Mouse (Mus musculus) large intestine, adult 2 months (tissue): Measurements from ENCODE around the gene Gak. TPM values are rescaled to one million over a fixed set of nuclear protein-coding genes. Genes with fewer than 3 reads are reported as not detected.
A peak's percentile ranks its signal among the peaks of the same experiment; 100 is the strongest.

Source experiments
- DNase-seq: peaks from one replicate; pipeline ENCODE4 v3.0.0-alpha.2; 2012; ENCODE audit warnings: low read depth, low spot score
- WGBS: fragments of 180-500 bp; shearing (Covaris S2); methylation state at CpG from one replicate; pipeline ENCODE4 v1.1.7; 2018; 5-methylcytosine and 5-hydroxymethylcytosine counted together
- polyA plus RNA-seq: library from polyadenylated mRNA; depleted of rRNA; stranded (reverse); fragments of >200 nt; gene quantifications from 2 replicates; pipeline ENCODE4 v1.2.3, GENCODE M21; 2012; rRNA removed

The Gak gene
- polyA plus RNA-seq = 102 and 141 TPM in 2 replicates

DNA sequence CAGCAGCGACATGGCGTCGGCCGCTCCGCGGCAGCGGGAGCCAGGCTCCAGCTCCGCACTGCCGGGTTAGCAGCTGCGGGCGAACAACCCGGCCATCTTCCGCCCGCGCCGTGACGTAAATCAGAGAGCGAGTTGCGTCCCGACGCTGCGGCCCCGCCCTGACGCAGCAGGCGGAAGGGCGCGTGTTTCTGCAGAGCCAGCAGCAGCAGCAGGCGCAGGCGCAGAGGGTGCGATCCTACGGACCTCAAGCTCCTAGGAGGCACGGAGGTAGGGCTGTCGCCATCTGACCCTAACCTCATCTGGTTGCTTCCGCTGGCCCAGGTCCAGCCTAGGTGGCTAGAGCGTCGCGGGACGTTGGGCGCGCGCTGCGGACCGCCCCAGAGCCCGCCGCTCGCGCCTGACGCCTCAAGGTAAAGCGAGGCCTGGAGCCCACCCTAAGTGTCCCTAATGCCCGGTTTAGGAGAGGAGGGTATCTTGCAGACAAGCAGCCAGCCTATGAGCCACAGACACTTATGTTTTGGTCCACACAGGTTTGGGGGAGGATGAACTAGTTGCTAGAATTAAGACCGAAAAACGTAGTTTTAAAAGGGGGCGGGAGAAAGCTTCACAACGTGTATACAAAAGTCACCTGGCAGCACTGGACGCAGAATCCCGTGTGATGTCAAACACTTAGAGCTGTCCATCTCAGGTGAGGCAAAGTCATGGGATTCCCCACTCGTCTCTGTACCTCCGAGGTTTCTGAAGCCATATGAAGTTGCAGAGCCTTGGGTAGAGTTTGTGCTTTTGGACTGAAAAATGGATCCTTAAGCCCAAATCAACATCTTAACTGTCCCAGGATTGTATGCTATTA lies at the start of gene Gak, which contains the start of gene Tmem175:
Gak (minus strand) TSS at position 122 of the 850 bp plus-strand sequence.
Tmem175 (plus strand) TSS at position 137 of the 850 bp plus-strand sequence.
- peak; percentile 90 for DNase-seq
- WGBS = under 1% methylated on average over 58 of the region's 58 CpGs

DNA sequence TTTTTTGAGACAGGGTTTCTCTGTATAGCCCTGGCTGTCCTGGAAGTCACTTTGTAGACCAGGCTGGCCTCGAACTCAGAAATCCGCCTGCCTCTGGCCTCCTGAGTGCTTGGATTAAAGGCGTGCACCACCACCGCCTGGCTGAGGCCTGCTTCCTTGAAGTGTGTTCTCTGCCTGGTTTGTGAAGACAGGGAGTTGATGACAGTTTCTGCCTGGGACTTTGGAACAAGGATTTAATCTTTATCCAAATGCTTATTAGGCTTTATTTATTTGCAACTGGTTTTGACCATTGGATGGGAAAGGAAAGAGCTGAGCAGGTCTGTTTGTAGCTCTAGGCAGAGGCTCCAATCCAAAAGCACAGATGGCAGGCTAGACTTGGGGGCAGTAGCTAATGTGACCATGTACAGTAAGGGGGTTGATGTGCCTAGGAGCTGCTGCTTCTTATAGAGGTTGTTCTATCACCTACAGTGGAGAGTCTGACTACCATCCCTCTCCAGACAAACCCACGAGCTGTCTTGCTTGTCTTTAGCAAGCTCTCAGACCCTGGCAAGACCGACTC lies 48.8 kb upstream of the Gak start:
- 87% methylated on average over 6 of the region's 6 CpGs for WGBS
- DNase-seq = no peak

DNA sequence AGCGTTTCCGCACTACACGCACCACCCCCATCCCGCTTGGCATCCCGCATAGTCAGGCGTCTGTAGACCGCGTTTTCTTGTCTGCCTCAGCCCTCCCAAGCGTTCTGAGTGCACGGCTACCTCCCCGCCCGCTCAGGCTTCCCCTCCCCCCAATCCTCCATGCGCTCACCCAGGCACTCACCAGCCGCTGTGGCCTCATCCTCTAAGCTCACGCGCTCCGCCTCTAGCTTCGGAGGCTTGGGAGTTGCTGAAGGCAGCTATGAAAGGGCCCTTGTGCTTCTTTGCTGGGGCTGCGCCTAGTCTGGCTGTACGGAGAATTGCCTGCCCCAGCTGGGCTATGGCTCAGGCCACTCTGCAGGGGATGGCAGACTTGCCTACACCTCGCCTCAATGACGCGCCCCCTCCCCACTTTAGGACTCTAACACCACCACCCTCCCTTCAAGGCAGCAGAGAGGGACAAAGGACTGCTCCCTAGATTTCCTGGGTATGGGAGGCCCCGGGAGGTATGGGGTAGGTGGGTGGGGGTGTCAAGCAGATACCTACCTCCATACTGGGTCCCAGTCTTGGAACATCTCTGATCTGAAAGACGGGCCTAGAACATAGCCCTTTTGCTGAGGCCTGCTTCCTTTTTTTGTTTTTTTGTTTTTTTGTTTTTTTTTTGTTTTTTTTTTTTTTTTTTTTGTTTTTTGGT lies 48.2 kb upstream of the Gak start:
- DNase-seq = no peak

DNA sequence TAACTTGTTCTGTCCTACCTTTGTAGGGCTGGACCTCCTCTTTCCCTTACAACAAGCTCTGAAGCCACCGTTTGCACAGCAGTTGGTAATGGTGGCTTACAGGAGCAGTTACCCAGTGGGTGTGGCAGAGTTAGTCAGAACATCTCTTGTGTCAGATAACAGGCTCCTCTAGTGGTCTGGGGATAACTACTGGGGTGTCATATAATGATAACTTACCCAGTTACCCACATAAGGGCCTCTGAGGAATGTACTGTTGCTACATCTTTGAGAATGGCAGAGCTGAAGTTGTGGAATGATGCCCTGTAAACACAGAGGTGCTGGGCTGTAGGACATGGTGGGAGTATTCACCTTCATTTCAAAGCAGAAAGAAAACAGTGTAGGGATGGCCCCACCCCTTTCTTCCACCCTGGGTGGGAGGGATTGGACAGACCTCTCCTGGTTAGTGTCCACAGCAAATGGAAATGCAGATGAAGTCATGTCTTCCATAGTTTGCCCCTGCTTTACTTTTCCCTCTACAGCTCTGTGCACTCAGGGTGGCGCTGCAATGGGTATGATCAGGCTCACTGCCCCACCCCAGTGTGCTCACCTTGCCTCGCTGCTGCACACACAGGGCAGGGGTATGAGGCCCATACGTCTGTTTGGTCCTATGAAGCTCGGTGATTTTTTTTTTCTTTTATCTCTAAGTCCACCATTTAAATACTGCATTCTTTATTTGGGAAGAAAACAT lies 47.4 kb upstream of the Gak start:
- WGBS = 34% methylated on average over 5 of the region's 5 CpGs
- DNase-seq = no peak

More for the DNA sequence above, 48.2 kb upstream of the Gak start:
- 34% methylated on average over 25 of the region's 25 CpGs for WGBS

DNA sequence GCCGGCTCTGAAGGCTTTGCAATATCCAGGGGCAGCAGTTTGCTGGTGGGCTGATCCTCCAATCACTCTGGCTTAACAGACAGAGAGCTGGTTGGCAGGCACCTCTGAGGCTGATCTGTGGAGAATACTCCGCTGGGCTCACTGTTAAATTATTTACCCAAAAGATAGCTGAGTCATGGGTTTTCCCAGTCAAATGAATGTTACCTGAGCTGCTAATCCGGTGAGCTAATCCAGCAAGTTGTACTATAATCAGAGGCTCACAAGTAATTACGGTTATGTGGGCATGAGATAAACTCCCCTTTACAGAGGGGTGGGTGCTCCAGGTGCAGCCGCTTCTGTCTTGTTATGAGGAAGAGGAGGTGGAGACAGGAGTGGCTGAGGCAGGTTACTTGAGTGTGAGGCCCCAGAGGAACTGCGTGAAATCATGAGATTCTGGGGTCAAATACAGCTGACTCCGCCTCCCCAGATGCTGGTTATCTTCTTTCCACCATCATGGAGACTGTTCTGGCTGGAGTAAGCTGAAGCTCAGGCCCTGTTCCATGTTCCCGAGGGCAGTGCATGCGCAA lies 45.8 kb upstream of the Gak start, which contains the start of gene Slc26a1:
Slc26a1 (minus strand) TSS at position 319 of the 566 bp plus-strand sequence.
- no peak for DNase-seq
- 41% methylated on average over 9 of the region's 9 CpGs for WGBS

DNA sequence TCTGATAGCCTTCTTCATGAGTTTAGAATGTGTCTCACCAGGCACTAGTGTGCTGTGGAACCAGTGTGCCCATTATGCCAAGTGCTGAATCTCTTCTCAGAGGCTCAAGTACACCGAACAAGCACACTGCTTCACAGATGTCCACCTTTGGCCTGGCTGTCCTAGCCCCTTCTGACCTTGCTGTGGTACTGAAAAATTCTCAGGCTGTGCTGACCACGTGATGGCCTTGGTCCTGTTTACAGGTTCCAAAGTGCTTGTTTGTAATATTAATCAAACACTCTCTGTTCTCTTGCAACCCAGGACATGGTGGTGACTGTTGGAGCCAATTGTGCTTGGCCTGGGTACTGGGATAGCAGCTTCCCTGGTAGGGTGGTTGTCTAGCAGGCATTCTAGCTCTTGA lies 45.1 kb upstream of the Gak start:
- DNase-seq = no peak
- 63% methylated on average over 2 of the region's 2 CpGs for WGBS

DNA sequence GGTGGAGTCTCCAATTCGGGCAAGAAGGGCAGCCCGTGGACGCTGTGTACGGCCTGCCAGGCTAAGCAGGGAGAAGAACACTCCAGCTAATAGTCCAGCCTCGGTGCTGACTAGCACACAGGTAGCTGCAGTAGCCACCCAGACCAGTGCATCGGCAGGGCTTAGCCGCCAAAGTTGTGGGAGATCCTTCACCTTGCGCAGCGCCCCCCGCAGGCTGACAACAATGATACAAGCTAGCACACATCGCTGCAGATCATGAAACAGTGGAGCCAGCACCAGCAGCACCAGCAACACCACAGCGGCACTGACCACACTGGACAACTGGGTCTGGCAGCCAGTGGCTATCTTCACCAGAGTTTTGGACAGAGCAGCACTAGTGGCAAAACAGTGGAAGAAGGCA lies 42.2 kb upstream of the Gak start:
- no peak for DNase-seq
- 95% methylated on average over 12 of the region's 12 CpGs for WGBS

DNA sequence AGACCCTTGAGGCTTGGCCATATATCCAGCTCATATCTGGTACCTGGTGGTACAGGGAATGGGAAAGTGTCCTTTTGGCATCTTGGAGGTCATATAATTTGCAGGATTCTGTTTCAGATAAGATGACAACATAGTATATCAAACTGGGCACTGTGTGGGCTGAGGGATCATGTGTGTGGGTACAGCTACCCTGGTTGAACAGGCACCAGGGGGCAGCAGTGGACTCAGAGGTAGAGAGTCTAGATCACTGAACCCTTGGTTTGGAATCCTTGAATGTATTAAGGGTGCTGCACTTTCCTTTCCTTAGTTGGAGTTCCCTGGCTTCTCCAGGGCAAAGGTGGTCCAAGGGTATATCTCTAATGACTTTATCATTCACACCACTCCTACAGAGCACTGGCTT lies 41.2 kb upstream of the Gak start:
- no peak for DNase-seq

DNA sequence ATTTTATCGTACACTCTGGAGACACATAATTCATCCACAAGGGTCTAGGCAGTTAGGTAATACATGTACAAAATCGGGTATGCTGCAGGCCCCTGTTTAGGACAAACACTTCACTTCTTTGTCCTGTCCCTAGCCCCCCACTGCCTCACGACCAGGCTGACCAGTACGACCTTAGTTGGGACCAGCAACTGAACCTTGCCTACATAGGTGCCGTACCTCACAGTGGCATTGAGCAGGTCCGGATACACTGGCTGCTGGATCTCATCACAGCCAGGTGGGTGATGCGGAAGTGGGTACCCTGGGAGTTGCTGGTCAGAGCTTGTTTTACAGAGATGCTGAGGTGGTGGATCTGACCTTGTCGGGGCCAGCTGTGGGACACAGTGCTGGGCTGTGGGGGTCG lies 40.4 kb upstream of the Gak start:
- no peak for DNase-seq
- 74% methylated on average over 9 of the region's 9 CpGs for WGBS

DNA sequence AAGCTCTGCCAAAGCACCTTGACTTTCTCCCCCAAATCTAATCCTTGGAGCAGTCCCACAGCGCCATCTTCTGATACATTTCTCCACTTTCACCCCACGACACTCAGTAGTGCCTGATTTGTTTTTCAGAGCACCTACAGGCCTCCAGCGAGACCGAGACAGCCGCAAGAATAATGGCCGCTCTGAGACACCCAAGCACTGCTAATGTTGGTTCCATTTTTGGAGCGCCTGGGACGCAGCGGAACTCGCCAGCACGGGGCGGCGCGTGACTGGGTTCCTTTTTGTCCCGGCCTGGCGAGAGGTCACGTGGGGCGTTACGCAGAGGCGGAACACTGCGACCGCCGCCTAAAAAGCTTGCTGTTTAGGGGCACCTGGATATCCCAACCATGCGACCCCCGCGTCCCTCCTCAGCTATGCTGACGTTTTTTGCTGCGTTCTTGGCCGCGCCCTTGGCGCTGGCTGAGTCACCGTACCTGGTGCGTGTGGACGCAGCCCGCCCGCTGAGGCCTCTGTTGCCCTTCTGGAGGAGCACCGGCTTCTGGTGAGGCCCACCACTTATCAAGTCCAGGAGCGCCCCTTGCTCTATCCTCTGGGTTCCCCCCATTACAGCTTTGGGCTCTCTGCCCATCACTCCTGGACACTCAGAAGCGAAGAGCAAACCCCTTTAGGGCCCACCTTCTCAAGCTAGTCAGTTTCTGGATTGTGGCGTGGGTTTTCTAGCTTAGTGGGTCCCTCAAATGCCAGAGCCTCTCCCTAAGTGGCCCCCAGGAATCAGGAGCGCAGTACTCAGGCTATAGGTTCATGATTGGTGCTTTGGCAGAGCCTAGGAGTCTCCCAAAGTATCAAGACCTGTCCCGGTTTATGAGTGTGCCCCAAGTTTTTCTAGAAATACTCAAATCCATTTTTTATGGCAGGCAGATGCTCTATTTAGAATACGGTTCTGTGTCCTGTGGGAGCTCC lies 39.7 kb upstream of the Gak start, which contains the start of gene Dgkq:
Dgkq (minus strand) TSS at position 696 of the 960 bp plus-strand sequence.
- no peak for DNase-seq
- 2% methylated on average over 43 of the region's 43 CpGs for WGBS

DNA sequence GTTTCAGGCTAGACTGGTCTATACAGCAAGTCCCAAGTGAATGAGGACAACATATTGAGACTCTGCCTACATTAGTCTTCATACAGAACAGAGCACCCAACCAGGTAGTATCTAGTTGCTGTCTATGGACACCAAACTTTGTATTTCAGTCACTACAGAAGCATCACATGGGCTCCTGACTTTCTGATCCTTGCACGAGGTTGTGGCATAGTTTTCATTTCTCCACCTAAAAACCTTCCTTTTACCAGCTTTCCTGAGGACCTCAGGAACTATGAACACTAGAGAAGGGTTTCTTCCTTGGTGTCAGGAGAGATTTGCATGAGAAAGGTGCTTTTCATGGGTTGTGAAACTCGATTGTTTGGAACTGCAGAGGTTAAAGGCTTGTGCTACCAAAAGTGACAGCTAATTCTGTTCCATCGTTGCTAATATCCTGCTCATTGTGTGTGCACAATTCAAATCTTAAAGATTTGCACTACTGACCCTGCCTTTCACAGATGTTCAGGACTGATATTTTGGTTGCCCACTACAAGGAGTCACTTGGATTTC lies 38.9 kb upstream of the Gak start:
- WGBS = 6% methylated on average over 3 of the region's 3 CpGs
- no peak for DNase-seq

DNA sequence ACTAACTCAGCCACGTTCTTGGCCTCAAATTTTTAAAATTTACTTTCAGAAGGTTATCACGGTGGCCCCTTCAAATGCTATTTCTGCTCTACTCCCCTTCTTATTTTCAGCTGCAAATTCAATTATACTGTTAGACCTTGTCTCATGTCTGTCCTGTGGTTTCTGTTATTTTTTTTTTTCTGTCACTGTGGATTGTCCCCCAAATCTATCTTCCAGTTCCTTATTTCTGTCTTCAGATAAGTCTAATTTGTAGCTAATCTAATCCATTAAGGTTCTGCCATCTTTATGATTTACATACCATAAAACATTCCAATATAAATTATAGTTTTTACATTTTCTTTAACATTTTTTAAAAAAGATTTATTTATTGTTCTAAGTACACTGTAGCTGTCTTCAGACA lies 37.8 kb upstream of the Gak start:
- DNase-seq = no peak
- 83% methylated on average over 2 of the region's 2 CpGs for WGBS

DNA sequence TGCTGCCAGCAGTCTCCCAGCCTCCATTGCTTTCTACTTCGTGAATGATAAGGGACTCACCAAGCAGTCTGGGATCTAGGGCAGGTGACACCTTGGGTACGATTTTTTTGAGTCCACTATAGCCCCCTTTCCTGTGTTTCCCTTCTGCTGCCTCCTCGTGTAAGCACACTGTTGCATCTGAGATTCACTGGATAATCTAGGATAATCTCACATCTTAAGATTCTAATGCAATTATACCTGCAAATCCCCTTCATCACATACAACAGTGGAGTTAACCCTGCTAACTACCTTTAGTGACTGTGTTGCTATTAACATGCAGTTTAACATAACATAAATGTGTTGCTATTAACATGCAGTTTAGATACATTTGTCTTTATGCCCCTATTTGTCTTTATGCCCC lies 35.5 kb upstream of the Gak start:
- 40% methylated on average over 3 of the region's 3 CpGs for WGBS
- DNase-seq = no peak

DNA sequence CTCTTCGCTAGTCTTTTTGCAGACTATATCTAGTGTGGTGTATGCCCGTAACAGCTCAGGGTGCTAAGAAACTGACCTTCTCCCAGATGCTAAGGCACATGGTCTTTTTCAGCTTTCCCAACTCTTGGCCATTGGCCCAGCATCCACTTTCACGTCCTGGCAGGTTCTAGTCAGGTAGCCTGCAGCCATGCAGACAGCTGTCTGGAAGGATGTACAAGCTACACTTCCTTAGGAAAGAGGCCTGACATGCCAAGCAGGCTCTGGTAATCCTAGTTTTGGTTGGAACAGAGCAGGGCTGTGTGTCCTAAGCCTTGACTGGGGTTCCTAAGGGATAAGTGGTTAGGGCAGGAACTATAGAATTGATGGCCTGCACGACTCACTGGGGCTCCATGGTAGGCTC lies 33.2 kb upstream of the Gak start:
- no peak for DNase-seq
- WGBS = 82% methylated on average over 4 of the region's 4 CpGs

DNA sequence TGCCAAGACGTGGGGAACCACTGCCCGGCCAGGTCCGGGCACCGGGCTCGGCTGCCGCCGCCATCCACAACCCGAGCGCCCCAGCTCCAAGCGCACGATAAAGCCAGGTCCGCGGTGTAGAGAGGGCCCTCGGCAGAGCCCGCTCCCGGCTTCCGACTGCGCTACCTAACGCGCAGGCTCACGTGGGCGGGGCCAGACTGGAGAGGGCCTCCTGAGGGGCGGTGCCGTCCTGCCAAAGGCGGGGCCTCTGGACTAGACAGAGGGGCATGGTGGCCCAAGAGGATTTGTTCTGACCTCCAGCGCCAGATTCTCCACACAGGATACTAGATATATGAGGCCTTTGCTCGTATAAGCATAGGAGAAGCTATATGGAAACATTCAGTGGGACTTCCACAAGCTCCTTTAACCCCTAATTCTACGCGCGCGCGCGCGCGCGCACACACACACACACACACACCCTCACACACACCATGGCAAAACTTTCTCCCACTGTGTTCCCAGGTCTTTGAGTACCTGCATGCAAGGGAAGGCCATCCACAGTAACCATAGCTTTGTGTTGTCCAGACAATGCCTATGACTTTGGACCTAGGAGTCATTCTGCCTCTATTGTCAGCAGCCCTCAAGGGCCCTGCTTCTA lies 31.2 kb upstream of the Gak start:
- WGBS = 11% methylated on average over 36 of the region's 36 CpGs
- peak; percentile 81 for DNase-seq

DNA sequence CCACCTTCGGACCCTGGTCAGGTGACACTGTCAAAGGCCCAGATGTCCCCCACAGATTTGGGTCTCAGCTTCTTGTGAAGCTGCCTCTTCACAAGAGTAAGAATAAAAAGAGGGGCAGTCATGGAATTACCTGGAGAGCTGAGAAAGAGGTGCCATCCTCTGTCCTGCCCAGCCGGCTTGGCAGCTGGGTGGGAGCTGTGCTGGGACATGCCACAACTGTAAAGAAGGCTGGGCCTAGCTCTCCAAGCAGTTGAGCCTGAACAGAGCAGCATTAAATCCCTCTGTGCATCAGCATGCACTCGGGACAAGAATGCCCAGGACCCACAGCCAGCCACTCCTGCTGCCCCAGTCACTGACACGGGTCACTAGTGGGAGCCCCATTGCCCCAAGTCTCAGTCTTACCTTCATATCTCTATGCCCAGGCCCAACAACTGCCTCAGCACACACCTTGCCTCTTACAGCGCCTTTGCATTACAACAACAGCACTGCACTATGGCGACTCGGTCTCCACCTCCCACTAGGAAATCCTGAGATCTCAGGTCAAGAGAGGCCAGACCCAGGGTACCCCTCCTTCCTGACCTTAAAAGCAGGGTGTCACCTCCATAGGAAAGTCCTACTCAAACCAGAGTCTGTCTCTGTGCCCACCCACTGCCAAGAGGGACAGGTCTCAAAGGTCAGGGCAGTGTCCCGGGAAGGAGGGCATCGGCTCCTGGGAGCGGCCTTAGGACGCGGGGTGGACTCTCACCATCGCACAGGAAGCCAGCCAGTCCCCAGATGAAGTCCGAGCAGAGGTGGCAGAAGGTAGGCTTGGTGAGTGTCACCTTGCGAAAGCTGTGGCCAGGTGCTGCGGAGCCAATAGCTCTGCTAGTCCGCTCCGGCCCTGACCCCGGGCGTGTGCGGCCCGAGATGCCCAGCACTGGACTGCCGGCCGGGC lies 30.4 kb upstream of the Gak start, which contains the start of gene Idua:
Idua (plus strand) TSS at position 634 of the 934 bp plus-strand sequence.
- 5% methylated on average over 24 of the region's 24 CpGs for WGBS
- no peak for DNase-seq

DNA sequence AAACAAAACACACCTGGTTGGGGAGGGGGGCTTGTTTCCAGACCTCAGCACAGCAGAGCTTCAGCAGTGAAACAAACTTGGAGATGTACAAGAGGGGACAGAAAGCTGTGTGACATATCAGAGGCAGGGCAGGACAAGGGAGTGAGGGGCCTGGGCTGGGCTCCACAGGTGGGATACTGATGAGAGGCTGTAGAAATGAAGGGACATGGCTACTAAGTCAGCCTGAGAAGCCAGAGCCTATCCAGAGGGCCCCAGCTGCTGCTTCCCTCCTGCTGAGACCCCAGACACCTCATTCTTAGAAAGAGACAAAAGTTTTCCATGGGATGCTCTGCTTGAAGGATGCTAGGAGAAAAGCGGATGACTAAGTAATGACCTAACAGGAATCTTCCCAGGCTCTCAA lies 29.1 kb upstream of the Gak start:
- 90% methylated on average over 1 of the region's 1 CpGs for WGBS
- DNase-seq = no peak
